Mouse (Mus musculus) E14TG2a.4 (cell line): Measurements from ENCODE around the gene Bst2.

Experiments
- CTCF ChIP-seq: conservative IDR thresholded peaks from 2 replicates; pipeline ENCODE4 v1.5.1; 2014; ENCODE audit warnings: low read length
- NANOG ChIP-seq: IDR thresholded peaks from 2 replicates; pipeline ENCODE4 v1.6.1; 2014; ENCODE audit warnings: borderline replicate concordance, low read length, mixed read lengths

DNA sequence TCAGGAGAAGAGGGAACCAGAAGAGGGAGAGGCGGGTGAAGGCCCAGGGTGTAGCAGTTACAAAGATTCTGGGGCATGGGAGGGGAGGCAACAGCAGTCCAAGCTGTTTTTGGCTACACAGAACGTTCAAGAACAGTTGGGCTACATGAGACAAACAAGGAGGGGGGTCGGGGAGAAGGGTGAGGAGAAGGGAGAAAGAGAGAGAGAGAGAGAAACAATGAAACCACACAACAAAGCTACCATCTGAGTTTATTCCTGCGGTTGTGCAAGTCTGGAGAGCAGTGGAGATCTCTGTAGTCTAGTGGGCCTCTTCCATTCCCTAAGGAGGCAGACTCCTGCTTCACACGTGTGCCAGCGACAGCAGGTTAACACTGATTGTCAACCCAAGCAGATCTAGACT, 16.7 kb upstream of the Bst2 start:
- TF ChIP-seq CTCF = no peak
- no peak for TF ChIP-seq NANOG
